Mouse (Mus musculus) heart, postnatal 0 days (tissue): ENCODE results near the gene Lamb1.

Experiments
- CTCF ChIP-seq: IDR thresholded peaks from 2 replicates; pipeline ENCODE4 v1.5.1; 2016; ENCODE audit warnings: antibody characterized with exemption, control low read depth, low read depth
- EP300 ChIP-seq: IDR thresholded peaks from 2 replicates; pipeline ENCODE4 v1.6.1; 2016; ENCODE audit warnings: antibody characterized with exemption, low read depth

GRCm38 (mm10) chr12:31298530-31298929, 33.5 kb downstream of the Lamb1 start:
- TF ChIP-seq CTCF (no peak), EP300 (no peak)
